Mouse (Mus musculus): ENCODE data around the gene Ndc1.
"Not testable (repeated sequence)": the region's sequence is repeated elsewhere in the genome, so short reads cannot be mapped to it uniquely, and the experiment has no call there.

The Ndc1 gene

DNA sequence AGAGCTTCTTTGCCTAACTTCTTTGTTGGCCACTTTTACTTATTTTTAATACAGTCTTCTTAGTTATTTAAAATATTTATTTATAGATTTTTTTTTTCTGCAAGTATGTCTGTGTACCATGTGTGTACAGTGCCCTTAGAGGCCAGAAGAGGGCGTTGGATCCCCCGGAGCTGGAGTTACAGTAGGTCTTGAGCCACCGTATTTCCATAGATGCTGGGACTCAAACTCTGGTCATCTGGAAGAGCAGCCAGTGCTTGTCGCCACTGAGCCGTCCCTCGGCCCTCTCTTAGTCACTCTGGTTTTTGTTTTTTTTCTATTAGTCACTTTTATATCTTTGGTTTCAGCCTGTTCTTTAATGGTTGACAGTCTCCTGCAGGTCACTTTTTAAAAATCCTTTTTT lies 4.0 kb upstream of the Ndc1 start:
- in situ Hi-C loops (cut with MboI), result no loop called here

DNA sequence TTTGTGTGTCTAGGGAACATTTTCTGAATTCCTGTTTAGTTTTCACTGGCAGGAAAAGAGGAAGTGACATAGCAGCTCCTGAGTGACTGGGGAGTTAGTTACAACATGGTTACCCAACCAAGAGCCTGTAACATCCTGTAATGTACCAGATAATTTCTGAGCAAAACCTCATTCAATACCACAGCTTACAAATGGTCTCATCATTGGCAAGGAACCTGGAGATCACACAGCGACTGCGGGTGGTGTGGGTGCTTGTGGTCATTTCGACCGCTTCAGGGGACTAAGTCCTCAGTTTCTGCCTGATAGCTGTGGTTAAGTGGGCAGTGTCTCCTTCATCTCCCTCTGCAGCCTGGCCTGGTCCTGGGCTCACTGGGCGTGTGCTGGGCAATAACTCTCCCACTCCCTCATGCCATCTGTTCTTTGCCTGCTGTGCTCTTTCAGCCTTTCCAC lies 3.4 kb upstream of the Ndc1 start:
- in situ Hi-C loops (cut with MboI), result no loop called here

DNA sequence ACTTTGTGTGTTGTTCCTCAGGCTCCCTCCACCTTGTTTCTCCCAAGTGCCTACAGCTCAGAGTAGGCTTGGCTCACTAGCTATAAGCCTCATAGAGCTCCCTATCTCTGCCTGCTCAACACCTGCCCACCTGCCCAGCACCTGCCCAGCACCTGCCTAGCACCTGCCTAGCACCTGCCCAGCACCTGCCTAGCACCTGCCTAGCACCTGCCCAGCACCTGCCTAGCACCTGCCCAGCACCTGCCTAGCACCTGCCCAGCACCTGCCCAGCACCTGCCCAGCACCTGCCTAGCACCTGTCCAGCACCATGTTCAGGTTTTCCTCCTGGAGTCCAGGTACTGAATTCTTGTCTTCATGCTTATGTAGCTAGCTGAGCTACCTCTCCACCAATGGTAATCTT lies 1.2 kb upstream of the Ndc1 start:
- in situ Hi-C loops (cut with MboI), result not testable (repeated sequence)

DNA sequence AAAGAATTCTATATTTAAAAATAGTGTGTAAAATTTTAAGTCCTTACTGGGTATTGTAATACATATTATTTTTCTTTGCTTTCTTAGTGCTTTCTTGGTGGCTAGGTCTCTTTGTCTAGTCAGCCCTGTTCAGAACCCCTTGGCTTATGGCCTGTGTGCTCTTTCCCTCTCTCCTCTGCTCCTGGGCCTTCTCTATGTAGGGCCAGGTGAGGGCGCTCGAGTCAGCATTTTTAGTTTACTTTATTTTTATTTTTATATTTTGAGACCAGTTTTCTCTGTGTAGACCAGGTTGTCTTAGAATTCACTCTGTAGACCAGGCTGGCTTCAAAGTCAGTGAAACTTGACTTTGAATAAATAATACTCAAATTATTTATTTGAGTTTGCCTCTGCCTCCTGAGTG lies 4.7 kb downstream of the Ndc1 start:
- in situ Hi-C loops (cut with MboI), result no loop called here

DNA sequence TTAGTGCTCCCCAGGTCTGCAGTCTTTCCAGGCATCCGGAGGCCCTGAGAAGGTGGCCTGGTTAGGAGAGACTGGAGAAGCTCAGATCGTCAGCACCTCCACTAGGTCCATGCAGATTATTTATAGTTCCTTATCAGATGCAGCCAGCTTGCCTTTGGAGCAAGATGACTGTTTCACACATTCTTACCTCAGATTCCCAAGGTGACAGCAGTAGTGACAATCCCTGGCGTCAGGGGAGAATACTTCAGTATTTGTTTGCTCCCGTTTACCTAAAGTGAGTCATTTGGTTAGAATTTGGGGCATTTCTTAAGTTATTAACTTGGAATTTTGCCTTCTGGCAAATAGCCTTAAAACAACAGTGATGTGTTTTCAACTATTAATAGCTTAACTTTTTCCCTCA lies 7.1 kb downstream of the Ndc1 start:
- in situ Hi-C loops (cut with MboI), result no loop called here

DNA sequence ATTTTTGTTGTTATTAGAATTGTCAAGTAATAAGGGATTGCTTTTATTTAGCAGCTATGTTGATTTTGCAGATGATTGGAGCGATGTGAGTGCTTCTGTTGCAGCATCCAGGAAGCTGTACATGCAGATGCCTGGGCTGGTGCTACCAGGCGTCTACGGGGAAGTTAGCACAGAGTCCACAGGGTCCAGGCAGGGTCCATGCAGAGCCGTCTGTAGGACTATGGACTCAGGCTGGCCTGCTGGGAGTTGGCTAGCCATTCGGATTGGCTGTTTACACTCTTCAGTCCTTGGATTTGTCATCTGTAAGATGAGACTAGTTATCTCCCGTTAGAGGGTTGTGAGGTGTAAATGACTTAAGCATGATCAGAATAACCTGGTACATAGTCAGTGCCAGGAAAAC lies 11.4 kb downstream of the Ndc1 start:
- in situ Hi-C loops (cut with MboI), result no loop called here

DNA sequence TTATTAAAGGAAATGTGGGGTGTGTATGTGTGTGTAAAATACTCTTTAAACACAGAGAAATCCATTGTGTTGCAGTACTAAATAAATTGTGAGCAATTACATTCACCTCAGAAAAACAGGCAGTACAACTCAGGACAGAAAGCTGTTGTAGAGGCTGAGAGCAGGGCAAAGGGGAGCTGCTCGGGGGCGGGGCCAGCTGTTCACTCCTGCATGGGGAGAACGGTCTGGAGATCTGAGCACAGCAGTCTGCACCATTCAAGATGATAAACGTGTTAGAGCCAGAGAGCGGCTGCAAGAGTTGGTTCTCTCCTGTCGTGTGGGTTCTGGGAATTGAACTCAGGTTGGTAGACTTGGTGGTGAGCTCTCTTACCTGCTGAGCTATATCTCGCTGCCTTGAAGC lies 13.3 kb downstream of the Ndc1 start:
- in situ Hi-C loops (cut with MboI), result no loop called here

DNA sequence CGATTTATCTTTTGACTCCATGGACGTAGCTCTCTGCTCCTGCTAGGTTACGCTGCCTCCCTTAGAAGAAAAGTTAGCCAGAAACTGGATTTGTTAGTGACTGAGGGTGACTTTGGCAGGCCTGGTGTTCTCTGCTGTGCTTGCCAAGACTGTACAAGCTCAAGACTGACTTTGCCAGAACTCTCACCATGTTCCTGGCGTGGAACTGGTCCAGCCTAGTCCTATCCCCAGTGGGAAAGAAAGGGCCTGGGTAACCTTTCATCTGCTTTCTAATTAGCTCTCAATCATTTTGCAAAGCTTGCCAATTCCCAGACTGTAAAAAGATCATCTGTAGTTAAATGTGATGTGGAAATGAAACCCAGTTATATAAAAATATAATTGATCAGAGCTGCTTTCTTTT lies 19.5 kb downstream of the Ndc1 start:
- in situ Hi-C loops (cut with MboI), result no loop called here

DNA sequence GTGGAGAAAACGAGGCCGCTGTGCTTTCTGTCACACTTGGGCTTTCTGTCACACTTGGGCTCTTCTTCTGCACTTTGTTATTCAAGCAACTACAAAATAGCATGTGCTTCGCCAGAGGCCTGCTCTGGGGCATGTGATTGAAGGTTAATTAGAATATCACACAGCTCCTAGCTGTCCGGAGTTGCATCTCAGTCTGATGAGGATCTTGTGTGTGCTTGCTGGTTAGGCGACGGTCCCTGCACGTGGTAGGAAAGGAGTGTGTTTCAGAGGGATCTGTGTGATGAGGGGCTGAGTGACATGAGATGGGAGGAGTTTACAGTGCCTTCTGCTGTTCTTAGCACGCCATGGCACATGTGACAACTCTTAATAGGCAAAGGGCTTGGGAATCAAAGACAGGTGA lies 19.9 kb downstream of the Ndc1 start:
- in situ Hi-C loops (cut with MboI), result no loop called here

DNA sequence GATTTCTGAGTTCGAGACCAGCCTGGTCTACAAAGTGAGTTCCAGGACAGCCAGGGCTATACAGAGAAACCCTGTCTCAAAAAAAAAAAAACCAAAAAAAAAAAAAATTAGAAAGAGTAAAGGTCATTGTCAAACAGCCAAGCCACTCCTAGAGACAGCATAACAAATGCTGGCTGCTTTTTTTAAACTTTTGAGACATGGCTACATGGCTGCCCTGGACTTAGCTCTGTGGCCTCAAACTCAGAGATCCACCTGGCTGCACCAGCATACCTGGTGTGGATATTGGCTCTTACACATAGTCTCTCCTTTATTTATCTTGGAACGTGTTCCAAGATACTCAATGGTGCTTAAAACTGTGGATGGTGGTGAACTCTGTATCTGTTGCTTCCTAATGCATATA lies 20.7 kb downstream of the Ndc1 start:
- in situ Hi-C loops (cut with MboI), result no loop called here

DNA sequence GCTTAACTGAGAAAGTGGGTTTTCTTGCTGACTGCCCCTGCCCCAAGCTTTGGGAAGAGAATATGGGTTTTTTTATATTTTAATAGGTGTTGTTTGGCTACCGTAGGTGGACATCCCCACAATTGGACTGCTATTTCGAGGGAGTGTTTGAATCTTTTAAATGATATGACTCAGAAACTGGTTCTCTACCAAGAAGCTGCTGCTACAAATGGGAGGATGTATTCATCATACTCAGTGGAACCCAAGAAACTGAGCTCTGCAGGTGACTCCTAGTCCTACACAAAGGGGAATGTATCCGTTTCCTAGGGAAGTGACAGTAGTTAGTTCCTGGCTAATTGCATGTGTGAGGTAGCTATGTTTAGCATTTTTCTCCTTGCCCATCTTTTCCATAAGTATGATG lies 21.8 kb downstream of the Ndc1 start:
- in situ Hi-C loops (cut with MboI), result no loop called here

DNA sequence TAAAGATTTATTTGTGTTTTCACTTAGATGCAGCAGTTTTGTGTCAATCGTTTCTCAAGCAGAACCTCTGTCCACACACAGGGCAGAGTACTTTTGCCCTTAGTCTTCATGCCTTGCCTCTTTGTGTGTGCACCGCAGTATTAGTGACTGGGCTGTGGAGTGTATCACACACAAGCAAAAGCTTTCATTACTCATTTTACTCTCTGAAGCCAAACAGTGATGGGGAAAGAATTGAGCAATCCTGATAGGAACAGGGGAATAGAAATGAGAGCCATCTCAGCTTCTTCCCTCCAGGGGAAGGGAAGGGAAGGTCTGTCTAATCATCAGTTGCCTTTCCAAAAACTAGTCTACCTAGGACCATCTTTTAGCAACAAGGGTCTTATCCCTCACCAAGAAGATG lies 26.2 kb downstream of the Ndc1 start:
- in situ Hi-C loops (cut with MboI), result no loop called here

DNA sequence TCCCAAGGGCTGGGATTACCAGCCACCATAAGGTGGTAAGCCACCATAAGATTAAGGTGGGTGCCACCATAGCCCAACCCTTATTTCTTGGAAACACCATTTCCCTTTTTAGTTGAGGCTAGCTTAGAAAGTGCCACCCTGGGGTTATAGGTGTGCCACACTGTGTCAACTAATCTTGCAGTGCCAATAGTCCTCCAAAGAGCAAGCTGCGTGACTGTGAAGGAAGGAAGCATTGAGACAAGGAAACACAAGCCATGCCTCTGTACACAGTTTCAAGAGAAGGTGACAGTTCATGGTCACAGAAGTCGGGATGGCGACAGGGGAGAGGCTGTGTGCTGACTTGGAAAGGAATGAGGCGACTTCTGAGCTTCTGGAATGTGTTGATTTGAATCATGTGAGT lies 52.6 kb downstream of the Ndc1 start:
- in situ Hi-C loops (cut with MboI), result no loop called here

DNA sequence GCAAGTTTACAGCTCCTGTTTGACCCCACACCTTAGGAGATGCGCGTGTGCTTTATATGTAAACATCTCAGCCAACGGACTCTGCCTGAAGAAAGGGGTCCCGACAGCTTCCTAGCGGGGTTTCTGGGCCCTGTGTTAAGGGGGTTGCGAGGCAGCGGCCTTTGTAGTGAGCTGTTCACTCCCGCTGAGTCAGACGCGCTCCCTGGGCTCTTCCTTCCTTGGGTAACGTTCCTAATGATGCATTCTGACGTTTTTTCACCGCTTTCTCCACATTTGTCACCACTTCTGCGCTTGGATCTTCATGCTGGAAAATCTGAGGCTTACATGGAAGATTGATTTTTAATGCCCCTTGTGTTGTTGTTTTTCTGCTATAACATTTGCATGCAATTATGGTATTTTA lies 54.1 kb downstream of the Ndc1 start:
- in situ Hi-C loops (cut with MboI), result no loop called here

DNA sequence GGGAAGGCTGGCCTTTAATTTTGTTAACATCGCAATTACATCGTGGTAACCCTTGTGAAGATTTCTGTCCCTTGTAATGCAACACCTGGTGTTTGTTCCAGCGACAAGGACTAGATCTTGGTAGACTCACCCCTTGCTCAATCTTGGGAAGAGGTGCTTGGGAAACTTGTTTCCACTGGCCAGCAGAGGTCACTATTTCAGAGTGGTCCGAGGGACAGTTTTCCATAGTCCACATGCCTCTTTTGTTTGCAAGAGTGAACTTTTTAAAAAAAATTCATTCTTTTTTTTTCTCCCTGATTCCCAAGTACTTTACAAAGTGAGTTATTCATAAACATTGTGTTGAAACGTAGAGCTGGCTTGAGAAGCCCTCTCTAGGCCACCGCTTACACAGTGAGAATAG lies 54.6 kb downstream of the Ndc1 start:
- in situ Hi-C loops (cut with MboI), result no loop called here

DNA sequence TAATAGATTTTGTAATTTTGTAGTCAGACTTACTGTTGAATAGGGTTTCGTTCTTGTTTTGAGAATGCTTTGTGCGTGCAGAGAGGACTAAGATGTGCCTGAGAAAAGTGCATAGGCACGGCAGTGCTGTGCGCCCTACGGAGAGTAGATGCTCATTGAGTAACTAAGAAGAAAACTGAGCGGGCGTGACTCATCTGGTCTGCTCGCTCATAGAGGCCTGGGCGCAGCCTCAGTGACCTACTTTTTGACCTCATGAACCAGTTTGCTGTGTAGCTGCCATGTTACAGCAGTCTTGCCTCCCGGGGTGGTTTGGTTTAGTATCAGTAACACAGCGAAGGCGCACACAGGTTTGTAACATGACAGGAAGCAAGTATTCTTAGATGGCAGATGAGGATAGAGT lies 58.0 kb downstream of the Ndc1 start:
- in situ Hi-C loops (cut with MboI), result no loop called here

DNA sequence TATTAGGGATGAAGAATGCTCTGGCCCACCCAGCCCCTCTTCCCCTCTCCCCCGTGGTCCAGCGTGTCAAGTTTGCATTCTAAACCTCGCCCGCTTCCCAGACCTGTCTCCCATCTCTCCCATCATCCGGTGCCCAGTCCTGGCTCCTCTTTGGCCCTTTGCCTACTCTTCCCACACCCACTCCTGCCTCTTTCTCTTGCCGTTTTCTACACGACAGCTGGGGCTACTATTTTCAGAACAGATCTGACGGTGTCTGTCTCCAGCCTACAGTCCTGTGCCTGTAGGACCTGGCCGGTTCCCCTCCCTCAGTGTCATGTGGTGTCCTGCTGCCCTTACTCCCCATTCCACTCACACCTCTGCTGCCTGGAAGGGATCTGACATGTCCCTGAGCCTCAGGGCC lies 59.0 kb downstream of the Ndc1 start:
- in situ Hi-C loops (cut with MboI), result no loop called here

DNA sequence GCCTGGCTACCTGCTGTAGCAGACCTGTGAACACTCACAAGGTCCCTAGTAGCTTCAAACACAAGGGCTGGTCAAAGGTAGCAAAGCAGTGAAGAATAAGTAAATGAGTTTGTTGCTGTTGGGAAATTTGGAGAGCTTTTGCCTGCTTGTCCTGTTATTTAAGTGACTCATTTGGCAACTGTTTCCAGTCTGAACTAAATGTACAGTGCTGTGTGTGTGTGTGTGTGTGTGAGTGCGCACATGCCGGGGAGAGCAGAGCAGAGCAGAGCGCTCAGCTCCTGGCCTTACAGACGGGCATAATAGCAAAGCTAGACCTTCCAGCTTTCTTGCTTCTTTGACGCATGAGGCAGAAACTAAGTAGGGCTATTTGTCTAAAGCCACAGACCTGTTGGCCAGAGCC lies 65.1 kb downstream of the Ndc1 start:
- in situ Hi-C loops (cut with MboI), result no loop called here

DNA sequence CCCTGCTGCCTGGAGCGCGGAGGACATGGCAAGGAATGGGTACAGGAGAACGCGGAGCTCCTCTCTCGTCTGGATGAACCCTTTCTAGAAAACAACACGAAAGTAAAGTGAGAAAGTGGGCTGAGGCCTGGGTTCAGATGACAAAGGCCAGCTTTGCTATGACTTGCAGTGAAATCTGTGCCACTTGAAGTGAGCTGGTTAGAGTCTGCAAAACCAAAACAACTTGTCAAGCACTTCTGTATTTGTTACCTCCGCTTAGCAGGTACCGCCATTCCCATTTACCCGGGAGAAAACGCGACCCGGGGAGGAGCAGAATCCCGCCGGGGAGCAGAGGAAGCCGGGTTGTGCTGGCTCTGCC lies 66.4 kb downstream of the Ndc1 start:
- in situ Hi-C loops (cut with MboI), result no loop called here

DNA sequence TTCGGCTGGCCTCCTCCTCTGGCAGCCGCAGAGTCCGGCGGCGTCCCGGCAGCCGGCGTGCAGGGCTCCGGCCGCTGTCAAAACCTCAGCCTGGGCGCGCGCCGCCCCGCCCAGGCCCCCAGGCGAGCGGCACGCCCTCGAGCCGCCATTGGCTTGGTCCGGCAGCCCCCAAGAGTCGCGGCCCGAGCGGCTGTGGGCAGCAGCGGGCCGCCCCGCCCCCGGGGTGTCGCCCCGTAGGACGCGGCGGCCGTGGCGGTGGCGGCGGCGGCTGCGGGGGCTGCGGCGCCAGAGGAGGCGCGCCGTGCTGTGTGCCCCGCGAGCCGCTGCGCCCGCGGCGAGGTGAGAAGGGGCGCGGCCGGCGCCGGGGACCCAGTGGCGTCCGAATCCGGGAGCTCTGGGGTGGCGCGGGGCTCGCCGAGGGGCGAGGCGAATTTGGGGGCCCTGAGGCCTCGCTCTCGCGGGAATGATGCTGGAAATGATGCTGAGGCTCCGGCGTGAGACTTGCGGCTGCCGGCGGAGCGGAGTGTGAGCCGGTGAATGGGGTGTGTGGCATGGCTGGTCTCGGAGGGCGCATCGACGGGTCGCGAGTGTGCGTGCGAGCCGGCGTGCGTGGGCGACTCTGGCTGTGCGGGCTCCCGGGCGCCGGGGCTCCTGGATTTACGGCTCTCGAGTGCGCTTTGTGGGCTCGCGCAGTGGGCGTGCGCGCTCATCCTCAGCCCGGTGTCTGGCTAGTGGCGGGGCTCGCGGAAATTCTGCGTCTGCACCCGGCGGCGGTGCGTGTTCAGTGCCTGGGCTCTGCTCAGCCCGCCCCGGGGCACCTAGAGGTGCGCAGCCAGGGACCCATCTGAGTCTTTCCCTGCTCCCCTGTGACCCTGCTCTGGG lies 67.0 kb downstream of the Ndc1 start, which contains the start of gene Glis1:
Gene Glis1, plus strand, starts transcription at position 236 of the 882 bp plus-strand sequence.
- in situ Hi-C loops (cut with MboI), result no loop called here

DNA sequence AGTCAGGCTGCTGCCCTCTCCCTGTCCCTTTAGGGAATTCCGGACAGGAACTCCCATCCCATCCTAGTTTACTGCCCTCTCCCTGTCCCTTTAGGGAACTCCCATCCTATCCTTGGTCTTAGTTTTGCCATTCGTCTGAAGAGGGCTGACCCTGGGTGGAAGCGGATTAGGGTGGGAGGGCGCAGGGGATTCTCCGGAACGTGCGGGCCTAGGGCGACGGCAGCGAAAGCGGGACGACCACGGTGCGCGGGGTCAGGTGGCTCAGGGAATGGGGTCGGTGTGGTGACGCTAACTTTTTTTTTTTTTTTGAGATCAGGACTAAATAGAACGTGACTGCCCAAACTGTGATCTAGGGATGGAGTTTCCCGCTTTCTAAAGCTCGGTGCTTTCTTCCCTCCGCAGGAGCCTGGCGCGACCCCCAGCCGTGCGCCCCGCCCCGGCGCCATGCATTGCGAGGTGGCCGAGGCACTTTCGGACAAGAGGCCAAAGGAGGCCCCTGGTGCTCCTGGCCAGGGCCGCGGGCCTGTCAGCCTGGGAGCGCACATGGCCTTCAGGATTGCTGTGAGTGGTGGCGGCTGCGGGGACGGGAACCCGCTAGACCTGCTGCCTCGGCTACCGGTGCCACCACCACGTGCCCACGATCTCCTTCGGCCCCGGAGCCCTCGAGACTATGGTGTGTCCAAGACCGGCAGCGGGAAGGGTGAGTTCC lies 67.8 kb downstream of the Ndc1 start:
- in situ Hi-C loops (cut with MboI), result no loop called here

DNA sequence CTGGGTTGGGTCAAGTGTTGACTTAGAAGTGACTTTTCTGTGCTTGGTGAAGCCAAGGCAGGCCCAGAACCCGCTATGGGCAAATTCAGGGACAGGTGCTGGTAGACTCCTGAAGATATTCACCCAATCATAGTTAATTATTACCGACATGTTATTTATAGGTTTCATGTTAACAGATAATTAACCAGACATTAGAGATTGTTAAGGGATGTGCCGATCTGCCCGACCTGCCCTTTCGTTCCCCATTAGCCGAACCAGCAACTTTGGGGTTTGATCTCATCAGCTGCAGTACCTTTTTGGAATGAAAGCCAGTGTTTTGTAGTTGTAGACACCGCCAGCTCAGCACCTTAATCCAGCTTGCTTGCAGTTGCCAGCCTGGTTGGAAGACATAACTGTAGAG lies 68.9 kb downstream of the Ndc1 start:
- in situ Hi-C loops (cut with MboI), result no loop called here

DNA sequence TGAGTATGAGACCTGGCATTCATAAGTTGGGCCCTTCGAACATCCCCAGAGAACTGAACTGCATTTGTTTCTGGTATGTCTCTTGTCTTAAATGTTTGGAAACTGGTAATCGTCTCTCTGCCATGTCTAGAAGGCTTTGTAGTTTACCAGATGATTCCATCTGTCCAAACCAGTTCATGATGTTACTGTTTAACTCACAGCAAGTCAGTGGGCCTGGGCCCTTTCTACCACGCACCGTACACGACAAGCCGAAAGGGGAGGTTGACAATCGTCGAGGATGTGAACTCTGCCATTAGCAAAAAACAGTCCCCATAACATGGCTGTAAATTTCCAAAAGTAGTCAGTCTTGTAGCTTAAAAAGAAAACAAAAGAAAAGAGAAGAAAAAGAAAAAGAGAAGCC lies 71.2 kb downstream of the Ndc1 start:
- in situ Hi-C loops (cut with MboI), result no loop called here

DNA sequence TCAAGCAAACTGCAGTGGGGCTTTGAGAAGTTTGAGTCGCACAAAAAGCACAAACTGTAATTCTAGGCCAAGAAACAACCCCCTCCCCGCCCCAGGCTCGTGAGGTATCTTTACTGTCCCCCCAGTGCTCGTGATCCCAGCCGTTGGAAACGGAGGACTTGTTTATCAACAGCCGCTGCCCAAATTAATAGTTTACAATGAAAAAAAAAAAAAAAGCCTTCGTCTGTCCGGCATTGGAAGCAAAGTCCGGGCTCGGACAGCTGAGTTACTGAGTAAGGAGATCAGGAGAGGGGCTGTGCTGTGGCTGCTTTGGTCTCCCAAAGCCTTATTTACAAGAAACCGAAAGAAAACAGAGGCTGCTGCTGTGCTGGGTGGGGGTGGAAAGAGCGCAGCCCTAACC lies 72.7 kb downstream of the Ndc1 start:
- in situ Hi-C loops (cut with MboI), result no loop called here
